Mouse (Mus musculus): ENCODE results near the gene Ptpn3.

Ptpn3 gene

DNA sequence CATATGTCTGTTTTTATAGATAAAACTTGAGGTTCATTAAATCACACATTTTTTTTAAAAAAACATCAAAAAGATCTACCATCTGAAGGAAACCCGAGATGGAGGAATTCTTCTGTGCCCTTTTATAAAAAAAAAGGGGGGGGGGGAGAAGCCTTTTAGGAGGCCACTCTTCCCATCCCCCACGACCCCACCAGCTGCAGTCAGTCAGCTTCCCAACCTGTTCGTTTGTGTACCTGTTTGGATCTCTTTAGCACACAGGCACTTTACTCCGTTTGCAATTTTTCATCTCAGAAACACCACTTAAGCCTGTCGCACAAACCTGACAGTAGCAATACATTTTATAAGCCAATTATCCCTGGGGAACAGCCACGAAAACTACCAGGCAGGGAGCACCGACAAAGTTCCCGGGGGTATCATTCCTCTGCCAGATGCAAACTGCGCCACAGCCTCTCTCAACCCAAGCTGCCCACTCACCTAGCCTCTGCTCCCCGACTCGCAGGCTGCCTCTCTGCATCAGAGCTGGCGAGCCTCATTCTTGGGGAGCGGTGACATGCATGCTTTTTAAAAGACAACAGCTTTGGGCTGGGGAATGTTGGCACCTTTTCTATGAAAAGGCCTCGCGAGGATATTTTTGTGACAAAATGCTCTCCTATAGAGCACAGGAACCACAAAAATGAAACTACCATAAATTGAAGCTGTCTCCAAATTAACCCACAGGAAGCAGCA, 160.5 kb downstream of the Ptpn3 start:
- intact Hi-C loops (cut with DNase I) = loop anchor here (5.0 kb wide), 1 partner anchor 74 kb away; no protein-coding TSS in a partner anchor

Measured in adrenal gland (tissue).